Mouse (Mus musculus) MEL (cell line): ENCODE data around the gene Fgf12.

Source experiments
- CTCF ChIP-seq, 3 experiments: IDR thresholded peaks in 2 of 3; conservative IDR thresholded peaks in 1 of 3; 2 replicates each; pipeline ENCODE4 v1.5.1; 2011 to 2012; ENCODE audit warnings: low read length in 3 of 3, low read depth in 2 of 3, mild to moderate bottlenecking in 2 of 3, improper control_type of control experiment in 1 of 3, inconsistent platforms in 1 of 3, mixed read lengths in 1 of 3, moderate library complexity in 1 of 3; ENCODE audit not compliant: control insufficient read depth in 1 of 3, insufficient read depth in 1 of 3, poor library complexity in 1 of 3, severe bottlenecking in 1 of 3
- ELF1 ChIP-seq: IDR thresholded peaks from 2 replicates; pipeline ENCODE4 v1.6.1; 2014; ENCODE audit warnings: low read depth, mild to moderate bottlenecking, inconsistent platforms, low read length, improper control_type of control experiment, moderate library complexity
- EP300 ChIP-seq, 2 experiments: IDR thresholded peaks; 2 replicates each; pipeline ENCODE4 v1.6.1; 2011; ENCODE audit warnings: improper control_type of control experiment in 2 of 2, low read length in 2 of 2, low read depth in 1 of 2, mild to moderate bottlenecking in 1 of 2
- GATA1 ChIP-seq: IDR thresholded peaks from 2 replicates; pipeline ENCODE4 v1.6.1; 2011; ENCODE audit warnings: low read depth, low read length, improper control_type of control experiment
- KAT2A ChIP-seq: conservative IDR thresholded peaks from 2 replicates; pipeline ENCODE4 v1.6.1; 2012; ENCODE audit warnings: low read depth, low read length, improper control_type of control experiment, inconsistent platforms
- MAZ ChIP-seq: IDR thresholded peaks from 2 replicates; pipeline ENCODE4 v1.6.1; 2012; ENCODE audit warnings: low read depth, mild to moderate bottlenecking, inconsistent platforms, low read length, improper control_type of control experiment
- POLR2A ChIP-seq, 2 experiments: IDR thresholded peaks; 2 replicates each; pipeline ENCODE4 v1.6.1; 2011 to 2012; ENCODE audit warnings: low read length in 2 of 2, mild to moderate bottlenecking in 2 of 2, control low read depth in 1 of 2, improper control_type of control experiment in 1 of 2, low read depth in 1 of 2, moderate library complexity in 1 of 2; ENCODE audit not compliant: control insufficient read depth in 1 of 2, insufficient read depth in 1 of 2, poor library complexity in 1 of 2
- POLR2AphosphoS5 ChIP-seq: IDR thresholded peaks from 2 replicates; pipeline ENCODE4 v1.6.1; 2012; ENCODE audit warnings: low read depth, borderline replicate concordance, mild to moderate bottlenecking, inconsistent platforms, low read length, moderate library complexity, mixed read lengths
- RCOR1 ChIP-seq: IDR thresholded peaks from 2 replicates; pipeline ENCODE4 v1.6.1; 2012; ENCODE audit warnings: low read depth, mild to moderate bottlenecking, inconsistent platforms, low read length, improper control_type of control experiment
- TAL1 ChIP-seq: IDR thresholded peaks from 2 replicates; pipeline ENCODE4 v1.6.1; 2012; ENCODE audit warnings: mild to moderate bottlenecking, inconsistent platforms, low read length, moderate library complexity, mixed read lengths
- USF2 ChIP-seq, 2 experiments: IDR thresholded peaks; 2 replicates each; pipeline ENCODE4 v1.6.1; 2011 to 2012; ENCODE audit warnings: improper control_type of control experiment in 2 of 2, low read length in 2 of 2, borderline replicate concordance in 1 of 2, inconsistent platforms in 1 of 2, low read depth in 1 of 2, mild to moderate bottlenecking in 1 of 2; ENCODE audit not compliant: insufficient read depth in 1 of 2
- ZC3H11A ChIP-seq: IDR thresholded peaks from 2 replicates; pipeline ENCODE4 v1.6.1; 2012; ENCODE audit warnings: low read depth, mild to moderate bottlenecking, inconsistent platforms, low read length, improper control_type of control experiment
- ZNF384 ChIP-seq: IDR thresholded peaks from 2 replicates; pipeline ENCODE4 v1.6.1; 2012; ENCODE audit warnings: low read depth, mild to moderate bottlenecking, inconsistent platforms, low read length, improper control_type of control experiment

DNA sequence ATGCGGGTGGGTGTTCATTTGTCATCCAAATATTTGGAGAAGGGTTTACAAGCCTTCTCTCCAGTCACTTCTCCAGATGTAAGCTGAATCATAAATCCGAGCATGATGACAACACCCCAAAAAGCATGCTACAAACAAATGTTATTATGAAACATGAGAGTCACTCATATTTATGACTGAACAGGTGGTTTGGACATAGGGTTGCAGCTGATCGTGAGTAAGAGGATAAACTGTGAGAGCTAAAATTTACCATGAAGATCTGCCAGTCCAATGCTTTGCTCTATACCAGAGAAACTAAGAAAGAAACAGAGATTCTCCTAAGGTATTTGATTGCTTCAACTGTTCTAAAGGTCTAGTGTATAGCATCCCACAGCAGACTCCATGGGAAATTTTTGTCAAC, 56.0 kb downstream of the Fgf12 start:
- TF ChIP-seq CTCF (IDR thresholded peaks at IDR 0.05 in 2 of 3, conservative IDR thresholded peaks at IDR 0.05 in 1 of 3; ENCODE audit: control insufficient read depth in 1 of 3, insufficient read depth in 1 of 3, low read depth in 2 of 3, low read length in 3 of 3, poor library complexity in 1 of 3, severe bottlenecking in 1 of 3) (no peak), TAL1 (no peak), MAZ (no peak), USF2 (IDR thresholded peaks at IDR 0.05; ENCODE audit: borderline replicate concordance in 1 of 2, insufficient read depth in 1 of 2, low read depth in 1 of 2, low read length in 2 of 2) (no peak), EP300 (IDR thresholded peaks at IDR 0.05; ENCODE audit: low read depth in 1 of 2, low read length in 2 of 2) (no peak), POLR2A (IDR thresholded peaks at IDR 0.05; ENCODE audit: control insufficient read depth in 1 of 2, insufficient read depth in 1 of 2, low read depth in 1 of 2, low read length in 2 of 2, poor library complexity in 1 of 2) (no peak), RCOR1 (no peak), KAT2A (no peak), GATA1 (no peak), POLR2AphosphoS5 (no peak), ZC3H11A (no peak), ZNF384 (no peak), ELF1 (no peak)
